Mouse (Mus musculus): ENCODE results near the gene Opalin.

- TF ChIP-seq EP300 (IDR thresholded peaks at IDR 0.05; ENCODE audit: low read depth) (no peak), CTCF (IDR thresholded peaks at IDR 0.05; ENCODE audit: low read depth) (peak; percentile 28)
Measured at GRCm38 (mm10) chr19:41053530-41053929, 23.4 kb downstream of the Opalin start.
